Mouse (Mus musculus) lung, postnatal 4 days (tissue): Measurements from ENCODE around the gene Epb41.

ENCODE experiments used
- DNase-seq, 2 experiments: peaks; one replicate each; pipeline ENCODE4 v3.0.0; 2021

Epb41 gene

DNA sequence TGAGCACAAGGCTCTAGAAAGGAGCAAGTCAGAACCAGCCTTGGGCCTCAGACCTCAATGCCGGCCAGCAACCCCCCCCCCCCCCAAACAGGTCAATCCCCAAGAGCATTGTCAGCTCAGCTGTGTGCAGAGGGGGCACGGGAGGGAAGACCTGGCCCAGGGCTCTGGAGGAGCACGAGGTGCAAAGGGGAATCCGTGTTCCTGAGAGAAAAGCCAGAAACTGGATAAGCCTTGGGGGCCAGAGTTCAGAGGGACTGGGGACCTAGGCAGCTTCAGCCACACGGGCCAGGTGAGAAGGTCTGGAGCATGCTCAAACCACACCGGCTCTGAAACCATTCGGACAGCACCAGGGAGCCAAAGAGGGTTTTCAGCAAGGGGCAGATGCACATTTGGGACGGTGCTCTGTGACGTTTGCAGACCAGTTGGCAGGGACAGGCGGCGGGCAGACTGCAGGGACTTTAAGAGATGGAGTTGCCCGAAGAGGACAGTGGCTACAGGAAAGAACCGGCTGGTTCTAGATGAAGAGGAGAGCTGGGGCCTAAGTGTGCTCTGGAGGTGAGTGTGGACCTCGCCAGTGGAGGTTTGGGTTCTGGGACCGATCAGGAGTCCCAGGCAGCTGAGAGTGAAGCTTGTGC, 155.5 kb downstream of the Epb41 start:
- no peak for DNase-seq

DNA sequence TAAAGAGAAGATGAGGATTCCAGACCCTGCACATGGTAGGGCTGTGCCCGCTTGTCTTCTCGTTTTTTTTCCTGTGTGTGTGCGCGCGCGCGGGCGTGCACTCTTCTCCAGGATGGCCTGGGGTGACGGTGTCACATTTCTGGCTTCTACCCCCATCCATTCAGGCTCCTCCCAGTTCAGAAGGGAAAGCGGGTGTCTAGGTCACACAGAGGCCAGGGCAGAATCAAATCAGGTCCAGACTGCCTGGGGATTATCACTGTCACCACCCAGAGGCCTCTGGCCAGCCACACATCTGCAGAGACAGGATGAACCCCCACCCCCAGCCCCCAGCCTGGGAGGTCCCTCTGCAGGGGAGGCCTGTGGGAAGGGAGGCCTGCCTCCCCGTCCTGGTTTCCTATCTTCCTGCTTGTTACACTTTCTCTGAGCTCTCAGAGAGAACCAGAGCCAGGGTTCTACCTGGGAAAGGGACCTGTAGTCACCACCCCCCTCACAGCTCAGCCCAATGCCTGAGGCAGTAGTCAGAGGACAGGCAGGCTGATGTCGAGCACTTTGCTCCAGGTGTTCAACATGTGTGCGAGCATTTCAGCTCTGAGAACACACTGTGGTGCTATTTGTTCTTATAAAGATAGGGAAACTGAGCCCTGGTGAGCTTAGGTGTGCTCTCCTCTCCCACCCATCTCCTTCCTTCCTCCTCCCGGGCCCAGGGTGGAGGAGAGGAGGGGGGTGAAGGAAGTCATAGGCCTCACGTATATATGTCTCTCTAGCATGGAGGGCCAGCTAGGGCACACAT, 156.2 kb downstream of the Epb41 start:
- DNase-seq, result peak in 1 of 2 experiments; percentile 51

DNA sequence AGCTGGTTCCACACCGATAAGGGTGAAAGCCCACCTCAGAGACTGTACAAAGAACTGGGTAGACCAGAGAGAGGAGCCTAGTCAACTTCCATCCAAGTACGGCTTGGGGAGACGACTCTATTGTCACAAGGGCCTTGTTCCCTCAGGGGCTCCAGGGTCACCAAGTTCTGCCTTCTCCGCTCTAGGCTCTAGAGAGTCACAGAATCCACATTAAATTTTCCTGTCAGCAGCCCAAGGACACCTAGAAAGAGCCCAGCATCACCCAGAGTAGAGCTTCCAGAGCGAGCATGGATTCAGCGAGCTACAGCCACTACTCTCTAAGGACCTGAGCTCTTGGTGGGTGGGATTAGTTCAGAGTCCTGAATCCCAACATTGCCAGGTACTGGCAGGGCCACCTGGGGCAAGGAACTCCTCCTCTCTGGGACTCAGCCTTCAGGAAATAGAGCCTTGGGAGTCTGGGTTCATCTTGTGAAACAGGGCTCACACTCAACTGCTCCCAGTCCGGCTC, 157.0 kb downstream of the Epb41 start:
- peak in 1 of 2 experiments; percentile 19 for DNase-seq

DNA sequence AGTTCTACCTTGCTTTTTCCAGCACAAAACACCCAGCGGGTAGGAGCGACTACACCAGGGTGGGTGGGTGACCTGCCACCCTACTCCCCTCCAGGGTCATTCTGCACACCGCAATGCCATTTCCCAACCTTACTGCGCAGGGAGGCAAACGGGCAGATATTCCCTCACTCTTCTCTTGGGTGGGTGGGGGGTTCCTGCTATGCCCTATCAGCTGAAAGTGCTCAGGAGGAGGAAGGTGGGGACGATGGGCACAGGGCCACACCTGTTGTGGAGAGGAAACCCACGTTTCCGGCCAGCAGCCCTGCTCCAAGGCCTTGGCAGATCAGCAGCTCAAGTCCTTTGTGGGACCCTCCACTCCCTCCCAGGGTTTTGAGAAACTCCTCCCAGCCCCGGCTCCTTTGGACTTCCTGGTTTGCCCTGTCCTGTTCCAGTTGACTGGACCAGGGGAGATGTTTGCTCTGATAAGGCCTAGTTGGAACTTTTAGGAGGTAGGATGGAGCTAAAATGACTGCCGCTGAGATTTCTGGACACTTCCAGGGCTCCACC, 158.0 kb downstream of the Epb41 start:
- no peak for DNase-seq

DNA sequence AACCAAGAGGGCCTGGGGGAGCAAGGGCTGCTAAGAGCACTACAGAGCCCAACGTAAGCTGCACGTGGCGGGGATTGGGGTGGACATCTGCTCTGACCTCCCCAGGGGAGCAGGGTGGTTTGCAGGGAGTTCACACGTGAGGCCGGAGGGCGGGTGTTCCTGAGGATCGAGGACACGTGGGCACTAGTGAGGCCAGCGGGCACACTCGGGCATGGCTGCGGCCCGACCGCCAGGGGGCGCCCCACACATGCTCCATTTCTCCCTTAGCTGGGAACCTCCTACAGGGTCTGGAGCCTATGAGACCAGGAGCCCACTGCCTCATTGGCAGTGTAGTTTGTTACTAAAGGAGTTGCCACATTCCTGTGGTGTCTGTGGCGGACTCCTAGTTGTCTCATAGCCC, 158.7 kb downstream of the Epb41 start:
- DNase-seq, result peak; percentile 85 to 89

DNA sequence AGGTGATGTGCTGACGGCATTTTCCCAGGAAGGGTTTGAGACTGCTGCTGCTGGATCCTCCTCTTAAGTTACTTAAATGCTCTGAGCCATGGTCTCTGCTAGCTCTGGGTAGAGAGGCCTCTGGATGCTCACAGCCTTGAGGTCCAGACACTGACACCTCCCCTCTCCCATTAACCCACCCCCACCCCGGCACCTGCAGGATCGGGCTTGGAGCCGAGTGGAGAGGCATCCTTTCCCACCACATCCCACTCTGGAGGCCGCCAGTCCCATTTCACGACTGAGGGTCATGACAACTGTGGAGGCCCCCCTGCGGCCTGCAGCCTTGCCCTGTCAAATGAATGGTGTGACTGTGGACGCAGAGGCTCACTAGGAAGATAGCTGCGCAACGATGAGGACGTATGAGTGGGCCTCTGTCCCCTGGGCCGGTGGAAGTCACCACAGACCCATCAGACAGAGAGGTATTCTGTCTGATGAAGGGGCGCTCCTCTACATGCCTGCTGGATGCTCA, 159.2 kb downstream of the Epb41 start:
- DNase-seq, result no peak

DNA sequence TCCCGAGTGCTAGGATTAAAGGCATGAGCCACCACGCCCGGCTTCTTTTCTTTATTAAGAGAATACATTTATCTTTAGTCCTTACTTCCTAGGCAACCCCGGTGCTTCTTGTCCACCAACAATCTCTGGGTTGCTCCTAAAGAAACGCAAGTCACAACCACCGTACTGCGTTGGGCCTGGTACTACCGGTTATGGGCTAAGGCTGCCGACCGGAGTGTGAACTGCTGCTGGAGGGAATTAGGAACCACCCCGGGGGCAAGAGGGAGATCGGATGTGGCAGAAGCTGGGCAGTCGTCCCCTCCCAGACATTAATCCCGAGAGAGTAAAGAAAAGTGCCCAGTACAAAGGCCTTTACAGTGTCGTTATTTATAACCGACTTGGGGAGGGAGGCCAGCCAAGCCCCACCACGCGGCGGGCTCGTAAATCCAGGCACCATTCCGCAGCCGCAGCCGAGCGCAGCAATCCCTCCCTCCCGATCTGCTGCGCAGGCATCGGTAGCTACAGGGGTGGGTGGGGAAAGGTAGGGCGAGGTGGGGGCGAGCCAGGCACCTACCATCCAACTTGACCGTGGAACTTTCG, 160.1 kb downstream of the Epb41 start:
- DNase-seq, result no peak

DNA sequence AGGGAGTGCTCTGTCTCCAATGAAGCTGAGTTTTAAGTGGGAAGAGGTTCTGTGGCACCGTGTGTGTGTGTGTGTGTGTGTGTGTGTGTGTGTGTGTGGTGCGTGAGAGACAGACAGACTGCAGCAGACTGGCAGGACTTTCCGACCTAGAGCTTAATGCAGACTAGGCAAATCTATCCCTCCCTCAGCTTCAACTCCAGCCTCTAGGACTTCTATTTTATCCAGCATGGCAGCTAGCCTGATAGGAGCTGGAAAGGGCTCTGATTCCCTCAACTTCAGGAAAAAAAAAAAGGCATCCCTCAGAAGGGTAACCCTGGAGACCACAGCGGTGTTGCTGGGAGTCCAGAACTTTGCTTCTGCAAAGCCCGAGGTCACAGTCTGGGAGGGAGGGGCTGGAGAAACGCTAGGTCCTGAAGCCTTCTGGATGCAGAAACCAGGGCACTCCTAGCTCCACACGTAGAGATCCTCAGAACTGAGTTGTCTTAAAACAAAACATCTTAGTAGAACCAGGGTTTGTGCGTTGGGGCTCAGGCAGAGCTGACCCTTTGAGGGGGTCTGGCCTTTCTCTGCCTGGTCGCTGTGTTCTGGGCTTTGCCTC, 161.0 kb downstream of the Epb41 start:
- DNase-seq, result no peak

DNA sequence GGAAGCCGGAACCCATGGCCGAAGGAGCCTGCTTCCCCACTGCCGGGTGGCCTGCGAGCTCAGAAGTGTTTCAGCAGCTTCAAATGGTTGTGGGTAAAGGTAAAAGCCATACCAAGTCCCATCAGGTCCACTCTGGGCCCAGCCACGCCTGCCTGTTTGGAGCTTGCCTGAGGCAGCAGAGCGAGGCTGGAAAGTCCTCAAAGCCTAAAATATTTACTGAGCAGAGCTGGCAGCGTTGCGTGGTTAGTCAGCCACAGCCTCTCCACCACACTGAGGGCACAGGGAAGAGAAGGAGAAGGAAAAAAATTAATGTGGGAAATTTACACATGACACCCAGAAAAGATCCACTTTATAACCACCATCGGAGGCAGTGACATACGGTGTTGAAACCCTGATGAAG, 161.6 kb downstream of the Epb41 start:
- DNase-seq, result peak; percentile 39 to 51

DNA sequence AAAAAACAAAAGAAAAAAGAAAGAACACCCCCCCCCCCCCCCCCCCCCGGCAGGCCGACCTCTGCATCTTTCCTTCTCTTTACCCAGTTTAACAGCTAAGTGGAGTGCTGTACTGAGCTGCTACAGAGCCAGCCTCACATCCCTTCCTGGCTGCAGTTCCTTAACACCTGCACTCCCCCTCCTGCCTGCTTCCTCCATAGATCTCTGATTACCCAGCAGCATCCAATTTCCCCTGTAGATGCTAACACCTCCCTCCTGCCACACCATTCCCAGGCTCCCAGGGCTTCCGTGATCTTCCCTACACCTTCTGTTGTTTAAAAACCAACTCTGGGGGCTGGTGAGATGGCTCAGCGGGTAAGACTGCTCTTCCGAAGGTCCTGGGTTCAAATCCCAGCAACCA, 163.6 kb downstream of the Epb41 start:
- DNase-seq, result no peak

DNA sequence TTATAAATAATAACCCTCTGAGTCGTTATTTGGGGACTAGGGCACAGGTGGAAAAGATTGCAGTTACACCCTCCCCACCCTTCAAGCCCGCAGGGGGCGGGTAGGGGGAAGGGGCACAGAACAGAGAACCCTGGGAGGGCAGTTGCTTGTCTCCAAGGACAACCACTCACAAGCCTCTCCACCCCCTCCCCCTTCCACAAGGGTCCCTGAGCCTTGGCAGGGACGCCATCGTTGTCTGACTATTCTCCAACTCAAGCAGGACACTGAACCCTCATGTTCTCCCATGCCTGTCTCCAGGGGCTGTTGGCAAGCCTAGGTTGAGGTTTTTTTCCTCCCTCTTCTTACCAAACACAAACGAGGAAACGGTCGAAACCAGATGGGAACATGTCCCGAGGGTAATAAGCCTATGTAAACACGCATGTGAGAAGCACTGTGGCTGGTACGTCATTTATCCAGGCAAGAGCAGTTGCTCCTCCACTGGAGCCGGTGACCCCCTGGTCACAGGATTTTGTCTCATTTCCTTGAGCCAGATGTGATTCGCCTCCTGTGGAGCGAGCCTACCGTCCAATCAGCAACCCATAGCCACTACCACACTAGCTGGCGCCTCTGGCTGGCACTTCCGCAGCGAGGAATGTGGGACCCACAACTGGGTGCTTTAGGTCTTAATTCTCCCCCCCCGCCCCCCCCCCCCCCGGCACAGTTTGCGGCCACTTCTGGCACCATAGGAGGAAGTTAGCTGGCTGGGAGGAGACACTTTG, 164.7 kb downstream of the Epb41 start:
- peak; percentile 46 to 64 for DNase-seq

DNA sequence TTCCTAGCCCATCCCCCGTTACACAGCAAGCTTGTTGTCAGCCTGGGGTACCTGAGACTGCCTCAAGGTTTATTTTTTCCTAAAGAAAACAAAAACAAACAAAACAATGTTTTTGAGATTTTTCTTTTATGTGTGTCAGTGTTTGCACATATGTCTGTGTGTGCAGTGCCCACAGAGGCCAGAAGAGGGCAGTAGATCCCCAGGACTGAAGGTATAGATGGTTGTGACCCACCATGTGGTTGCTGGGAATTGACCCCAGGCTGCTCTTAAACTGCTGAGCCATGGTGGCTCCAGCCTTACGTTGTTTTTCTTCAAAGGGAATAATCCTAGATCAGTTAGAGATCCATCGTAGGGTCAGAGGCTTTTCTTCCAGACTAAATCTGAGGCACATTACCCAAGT, 167.2 kb downstream of the Epb41 start:
- no peak for DNase-seq

DNA sequence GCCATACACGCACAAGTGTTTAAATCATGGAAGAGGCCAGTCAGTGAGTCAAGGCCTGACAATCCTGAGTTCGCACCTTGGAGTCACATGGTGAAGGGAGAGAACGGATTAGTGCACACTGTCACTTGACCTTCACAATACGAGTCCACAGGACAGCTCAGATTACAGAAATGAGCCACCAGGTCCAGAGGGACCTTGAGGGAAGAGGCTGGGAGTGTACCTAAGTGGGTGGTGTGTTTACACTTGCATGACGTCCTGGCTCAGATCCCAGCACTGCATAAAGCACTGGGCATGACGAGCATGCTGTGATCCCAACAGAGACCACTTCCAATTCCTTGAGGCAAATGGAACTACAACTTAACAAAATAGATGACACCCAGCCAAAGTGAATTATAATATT, 168.7 kb downstream of the Epb41 start:
- DNase-seq, result peak in 1 of 2 experiments; percentile 49

DNA sequence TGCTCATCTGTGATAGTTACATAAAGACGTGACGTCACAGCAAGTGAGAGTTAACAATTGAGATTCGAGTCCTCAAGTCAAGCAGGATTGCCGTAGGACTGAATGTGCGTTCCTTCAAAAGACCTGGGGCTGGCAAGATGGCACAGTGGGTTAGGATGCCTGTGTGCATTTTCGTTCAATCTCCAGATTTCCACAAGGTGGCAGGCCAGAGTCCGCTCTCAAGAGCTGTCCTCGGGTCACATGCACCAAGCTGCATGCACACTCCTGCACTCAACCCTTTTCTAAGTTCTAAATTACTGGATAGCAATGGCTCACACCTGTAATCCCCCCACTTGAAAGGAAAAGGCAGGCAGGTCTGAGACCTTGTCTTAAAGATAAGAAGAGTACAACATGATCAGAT, 170.6 kb downstream of the Epb41 start:
- DNase-seq, result peak; percentile 46 to 67

DNA sequence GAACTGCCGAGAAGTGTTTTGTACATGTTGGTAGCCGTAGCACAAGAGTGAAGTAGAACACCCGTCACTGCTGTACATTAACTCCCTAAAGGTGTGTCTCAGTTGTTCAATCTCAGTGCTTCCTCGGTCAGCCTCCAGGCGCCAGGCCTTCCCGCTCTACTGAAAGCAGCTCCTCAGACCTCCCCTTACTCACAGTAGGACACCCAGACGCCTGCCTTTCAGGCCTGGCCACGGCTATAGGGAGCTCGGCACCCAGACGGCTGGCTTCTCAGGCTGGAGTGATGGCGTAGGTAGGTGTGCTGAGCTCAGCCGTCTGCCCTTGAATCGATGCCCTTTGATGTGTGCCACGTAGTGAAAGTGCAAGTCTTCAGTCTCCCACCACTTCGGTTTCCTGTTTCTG, 174.0 kb downstream of the Epb41 start:
- DNase-seq, result no peak

DNA sequence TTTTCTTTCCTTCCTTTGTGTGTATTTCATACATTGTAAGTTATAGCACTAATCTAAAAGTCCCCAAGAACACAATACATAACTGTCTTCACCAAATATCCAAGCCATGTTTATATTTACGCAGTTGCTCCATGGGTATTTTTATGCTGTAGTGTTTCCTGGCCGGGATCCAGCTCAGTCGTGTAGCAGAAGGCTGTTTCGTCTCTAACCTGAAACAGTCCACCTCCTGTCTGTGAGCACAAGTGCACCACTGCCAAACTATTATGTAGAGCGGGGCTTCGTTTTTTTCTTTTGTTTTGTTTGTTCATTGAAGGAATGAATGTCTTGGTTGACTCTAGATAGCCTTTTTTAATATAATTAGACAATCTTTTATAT, 176.0 kb downstream of the Epb41 start:
- no peak for DNase-seq

DNA sequence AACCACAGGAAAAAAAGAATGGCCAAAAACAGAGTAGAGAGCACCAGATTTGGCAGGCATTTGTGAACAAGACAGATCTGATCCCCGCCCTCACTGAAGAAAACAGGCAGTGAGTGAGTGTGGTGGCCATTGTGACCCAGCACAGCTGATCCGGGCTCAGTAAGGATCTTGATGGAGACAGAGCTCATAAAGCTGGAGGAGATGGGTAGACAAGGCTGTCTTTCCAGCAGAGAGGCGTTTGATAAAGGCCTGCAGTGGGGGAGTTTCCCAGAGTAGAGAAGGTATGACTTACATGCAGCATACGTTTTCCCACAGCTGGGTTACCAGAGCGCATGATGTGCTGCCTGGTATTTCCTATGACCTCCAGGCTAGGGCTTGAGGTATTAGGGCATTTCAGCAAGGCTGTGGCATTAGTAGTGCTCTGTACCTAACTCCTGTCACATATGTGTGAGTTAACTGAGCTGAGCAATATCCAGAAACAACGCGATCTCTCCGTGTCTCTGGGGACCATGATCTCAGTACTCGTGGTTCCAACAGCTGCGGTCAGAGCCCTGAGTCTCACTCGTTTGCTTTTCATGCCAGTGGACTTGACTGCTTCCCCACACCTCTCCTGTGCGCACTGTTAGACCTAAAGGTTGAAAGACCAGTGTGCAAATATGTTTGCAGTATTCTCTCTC, 176.5 kb downstream of the Epb41 start:
- DNase-seq, result no peak

DNA sequence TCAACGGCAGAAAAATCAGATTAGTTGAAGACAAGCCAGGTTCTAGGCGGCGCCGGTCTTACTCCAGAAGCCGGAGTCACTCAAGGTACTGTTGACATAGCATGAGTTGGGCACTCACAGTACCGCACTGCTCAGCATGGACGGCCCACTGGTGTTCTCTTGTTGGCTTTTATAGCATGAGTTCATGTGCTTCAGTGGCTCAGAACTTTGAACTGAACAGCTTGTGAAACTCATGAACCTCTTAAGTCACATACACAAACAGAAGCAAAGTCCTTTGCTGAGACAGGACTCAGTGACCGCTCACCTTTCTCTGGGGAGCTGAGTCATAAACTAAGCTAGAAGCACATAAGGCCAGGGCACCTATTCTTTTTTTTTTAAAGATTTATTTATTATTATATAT, 177.3 kb downstream of the Epb41 start:
- peak in 1 of 2 experiments; percentile 74 for DNase-seq

DNA sequence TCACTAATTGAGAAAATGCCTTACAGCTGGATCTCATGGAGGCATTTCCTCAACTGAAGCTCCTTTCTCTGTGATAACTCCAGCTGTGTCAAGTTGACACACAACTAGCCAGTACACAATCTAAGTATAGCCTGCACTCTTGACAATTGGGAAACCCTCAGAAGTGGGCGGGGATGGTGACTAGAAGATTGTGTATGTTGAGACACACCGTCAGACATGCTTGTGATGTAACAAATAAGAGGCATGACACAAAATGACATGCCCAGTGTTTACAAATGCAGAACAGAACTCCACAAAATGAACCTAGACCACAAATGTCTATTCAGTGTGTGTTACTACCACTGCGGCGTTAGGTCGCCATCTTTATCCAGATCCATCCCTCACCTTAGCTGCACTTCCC, 178.0 kb downstream of the Epb41 start:
- DNase-seq, result no peak

DNA sequence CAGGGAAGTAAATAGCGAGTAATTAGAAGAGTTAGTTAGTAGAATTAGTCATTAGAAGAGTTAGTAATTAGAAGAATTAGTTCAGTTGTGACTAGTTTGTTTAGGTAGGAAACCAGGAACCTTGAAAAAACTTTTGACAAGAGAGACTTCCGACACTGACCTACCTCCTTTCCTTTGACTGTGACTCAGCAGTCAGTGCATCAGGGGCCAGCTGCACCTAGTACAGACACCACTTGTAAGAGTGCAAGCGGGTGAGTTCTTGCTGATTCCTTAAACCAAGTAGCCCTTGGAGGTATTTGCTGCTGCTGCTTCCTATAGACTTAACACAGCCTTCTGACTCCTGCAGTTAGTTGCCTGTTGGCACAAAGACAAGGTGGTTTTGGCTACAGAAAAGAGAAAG, 184.4 kb downstream of the Epb41 start:
- DNase-seq, result no peak

DNA sequence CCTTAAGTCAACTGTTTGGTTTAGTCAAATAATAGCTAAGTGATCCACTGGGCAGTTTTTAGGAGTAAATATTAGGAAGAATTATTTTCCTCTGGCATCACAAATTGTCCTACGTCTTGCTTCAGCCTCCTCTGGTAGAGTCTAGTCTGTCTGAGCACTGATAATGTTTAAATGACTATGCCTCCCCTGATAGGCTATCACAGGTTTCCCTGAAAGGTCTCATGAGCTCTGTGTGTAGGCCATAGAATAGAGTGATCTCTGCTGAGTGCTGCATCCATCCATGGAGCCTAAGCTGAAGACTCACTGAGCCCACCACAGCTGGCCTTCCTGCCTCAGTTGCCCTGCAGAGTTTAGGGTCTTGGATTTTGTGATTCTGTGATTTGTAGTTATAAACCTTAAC, 186.6 kb downstream of the Epb41 start:
- DNase-seq, result no peak

DNA sequence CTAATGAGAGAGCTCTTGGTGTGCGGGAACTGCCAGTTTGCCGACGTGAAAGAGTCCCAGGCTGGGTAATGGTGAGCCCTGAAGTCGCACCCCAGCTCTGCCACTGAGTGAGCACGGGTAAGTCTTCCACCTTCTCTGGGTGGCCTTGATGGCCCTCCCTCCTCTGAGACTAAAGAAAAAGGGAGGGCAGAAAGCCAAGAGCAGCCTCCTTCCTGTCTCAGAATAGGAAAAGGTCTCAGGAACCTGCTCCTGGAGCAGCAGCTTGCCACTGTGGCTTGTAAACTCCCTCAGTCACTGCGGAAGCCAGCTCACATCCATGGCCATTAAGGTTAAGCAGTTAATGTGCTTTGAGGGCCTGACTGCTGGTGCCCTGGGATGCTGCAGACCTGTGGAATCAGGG, 189.7 kb downstream of the Epb41 start:
- DNase-seq, result no peak
